Mouse (Mus musculus) heart, embryonic 13.5 days (tissue): Measurements from ENCODE around the gene Olfr1382. TPM values are rescaled to one million over a fixed set of nuclear protein-coding genes. Genes with fewer than 3 reads are reported as not detected.
"Not testable (repeated sequence)": the region's sequence is repeated elsewhere in the genome, so short reads cannot be mapped to it uniquely, and the experiment has no call there.

Source experiments
- ATAC-seq: fragments of 200-750 bp; cut with Nextera tagmentation; 2 replicates; pipeline ENCODE4 v1.8.0; 2017; ENCODE audit warnings: moderate TSS enrichment; ENCODE audit not compliant: insufficient number of reproducible peaks, low FRiP score, low TSS enrichment; ENCODE audit errors: extremely low read depth
- H3K27ac ChIP-seq: fragments of 300-500 bp; sonication (generic); replicated peaks from 2 replicates; pipeline ENCODE4 v1.5.1; 2015; ENCODE audit warnings: moderate library complexity, mild to moderate bottlenecking, inconsistent platforms
- H3K27me3 ChIP-seq: fragments of 300-500 bp; sonication (generic); replicated peaks from 2 replicates; pipeline ENCODE4 v1.6.1; 2015; ENCODE audit warnings: mild to moderate bottlenecking, inconsistent platforms
- H3K36me3 ChIP-seq: fragments of 300-500 bp; sonication (generic); 2 replicates; pipeline ENCODE4 v1.6.1; 2015; ENCODE audit warnings: mild to moderate bottlenecking, inconsistent platforms
- H3K4me1 ChIP-seq: fragments of 300-500 bp; sonication (generic); 2 replicates; pipeline ENCODE4 v1.6.1; 2015; ENCODE audit warnings: inconsistent platforms
- H3K4me2 ChIP-seq: fragments of 300-500 bp; sonication (generic); 2 replicates; pipeline ENCODE4 v1.6.1; 2015; ENCODE audit warnings: inconsistent platforms, mild to moderate bottlenecking, moderate library complexity
- H3K4me3 ChIP-seq: fragments of 300-500 bp; sonication (generic); 2 replicates; pipeline ENCODE4 v1.5.1; 2015; ENCODE audit warnings: moderate library complexity, mild to moderate bottlenecking, inconsistent platforms
- H3K9ac ChIP-seq: fragments of 300-500 bp; sonication (generic); 2 replicates; pipeline ENCODE4 v1.6.1; 2015; ENCODE audit warnings: inconsistent platforms, mild to moderate bottlenecking, moderate library complexity
- H3K9me3 ChIP-seq: fragments of 300-500 bp; sonication (generic); 2 replicates; pipeline ENCODE4 v1.6.1; 2016; ENCODE audit warnings: inconsistent platforms
- WGBS: fragments of 180-500 bp; shearing (Covaris S2); methylation state at CpG from one replicate; pipeline ENCODE4 v1.1.7; 2015; ENCODE audit warnings: mixed read lengths; 5-methylcytosine and 5-hydroxymethylcytosine counted together
- polyA plus RNA-seq: library from polyadenylated mRNA; unstranded; fragments of >200 nt; fragmentation: Nextera tagmentation; extraction: Ambion mirVana; gene quantifications from 2 replicates; pipeline ENCODE4 v1.2.1, GENCODE M21; 2015

The Olfr1382 gene
- polyA plus RNA-seq = not detected in 2 replicates

DNA sequence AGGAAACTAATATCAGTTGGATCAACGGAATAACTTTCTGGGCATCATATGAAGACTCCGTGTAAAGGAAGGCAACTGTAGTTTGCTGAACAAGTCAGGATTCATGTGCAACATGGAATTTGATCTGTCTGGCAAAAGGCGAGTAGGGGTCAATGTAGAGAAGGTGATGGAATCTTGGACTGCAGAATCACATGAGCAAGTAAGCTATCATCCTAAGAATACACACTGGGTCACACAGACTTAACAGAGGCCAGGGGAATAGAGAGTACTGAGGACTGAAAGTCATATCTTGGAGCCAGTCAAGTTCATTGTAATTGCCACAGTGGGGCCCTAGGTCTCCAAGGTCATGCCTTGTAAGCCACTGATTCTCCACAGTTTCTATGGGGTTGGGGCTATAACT, at the start of gene Olfr1382:
Gene Olfr1382 (plus strand): TSS at position 301 of the 400 bp plus-strand sequence.
- WGBS = 69% methylated on average over 3 of the region's 3 CpGs
- no peak within 1 kb of the TSS for H3K4me3 ChIP-seq
- H3K4me2 ChIP-seq = no peak within 1 kb of the TSS
- no peak within 1 kb of the TSS for H3K27ac ChIP-seq
- no peaks in the 10 kb centered on the region for H3K36me3 ChIP-seq
- H3K27me3 ChIP-seq = no peaks in the 10 kb centered on the region
- H3K9me3 ChIP-seq = no peaks in the 10 kb centered on the region
- H3K4me1 ChIP-seq = no peaks in the 10 kb centered on the region
- no peak within 1 kb of the TSS for H3K9ac ChIP-seq
- no peak for ATAC-seq

DNA sequence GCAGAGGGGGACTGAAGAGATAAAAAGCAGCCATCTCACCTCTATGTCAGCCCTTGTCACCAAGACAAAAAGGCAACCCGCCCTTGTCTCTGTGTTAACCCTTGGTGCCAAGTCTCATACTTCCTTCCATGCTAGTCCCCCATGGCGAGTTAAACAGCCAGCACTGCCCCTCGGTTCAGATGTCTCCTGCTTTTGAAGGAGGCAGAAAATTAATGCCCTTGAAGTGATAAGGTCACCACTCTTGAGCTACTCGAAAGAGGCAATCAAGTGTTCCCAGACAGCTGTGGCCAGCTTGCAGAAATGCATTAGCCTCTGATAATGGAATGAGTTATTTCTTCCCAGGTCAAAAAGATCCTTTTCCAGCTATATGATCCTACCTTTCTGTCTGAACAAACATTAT, 42.1 kb upstream of the Olfr1382 start:
- Histone ChIP-seq H3K4me2 (no peak overlapping the region), H3K9ac (no peak overlapping the region), H3K4me3 (no peak overlapping the region), H3K27me3 (no peaks in the 10 kb centered on the region), H3K9me3 (no peaks in the 10 kb centered on the region), H3K36me3 (no peaks in the 10 kb centered on the region), H3K4me1 (no peaks in the 10 kb centered on the region), H3K27ac (no peak overlapping the region)
- 39% methylated on average over 4 of the region's 4 CpGs for WGBS
- no peak for ATAC-seq

DNA sequence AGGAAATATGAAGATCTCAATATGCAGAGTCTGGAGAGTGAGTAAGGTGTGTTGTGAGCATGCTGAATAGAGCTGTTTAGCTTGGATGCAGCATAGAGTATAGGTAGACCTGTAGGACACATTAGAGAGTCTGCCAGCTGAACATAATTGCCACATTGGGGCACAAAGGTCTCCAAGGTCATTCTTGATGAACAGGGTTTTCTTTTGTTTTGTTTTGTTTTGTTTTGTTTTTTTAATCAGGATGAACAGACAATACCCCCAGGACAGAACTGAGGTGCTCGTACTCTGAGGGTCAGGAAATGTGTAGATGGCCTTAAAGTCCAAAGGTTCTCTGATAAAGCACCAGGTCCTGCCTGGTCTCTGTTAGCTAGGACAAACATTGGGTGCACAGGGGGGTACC, 39.3 kb upstream of the Olfr1382 start, which contains the start of gene Olfr1385:
Gene Olfr1385 (plus strand): TSS at position 301 of the 400 bp plus-strand sequence.
- not testable (repeated sequence) for ATAC-seq, H3K27me3 ChIP-seq, H3K4me2 ChIP-seq, H3K4me1 ChIP-seq, H3K27ac ChIP-seq, H3K4me3 ChIP-seq, H3K9me3 ChIP-seq, H3K9ac ChIP-seq, H3K36me3 ChIP-seq
- 60% methylated on average over 1 of the region's 1 CpGs for WGBS

DNA sequence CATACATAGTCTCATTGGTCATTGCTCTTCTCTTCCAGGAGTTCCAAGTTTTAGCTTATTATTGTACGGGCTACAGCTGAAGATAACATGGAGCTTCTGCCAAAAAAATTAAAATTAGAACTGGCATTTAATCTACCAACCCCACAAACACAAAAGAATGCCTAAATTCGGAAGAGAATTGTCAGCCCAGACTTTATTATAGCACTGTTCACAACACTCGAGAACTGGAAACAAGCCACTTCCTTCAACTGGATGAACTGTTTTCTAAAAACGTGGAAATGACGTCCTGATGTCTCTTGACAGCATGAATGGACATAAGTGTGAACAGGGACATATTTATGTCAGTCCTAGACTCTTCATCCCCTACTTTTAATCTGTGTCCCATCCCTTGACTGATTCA, 10.0 kb upstream of the Olfr1382 start:
- Histone ChIP-seq H3K27me3 (no peaks in the 10 kb centered on the region), H3K4me1 (no peaks in the 10 kb centered on the region), H3K9ac (no peak overlapping the region), H3K36me3 (no peaks in the 10 kb centered on the region), H3K4me3 (no peak overlapping the region), H3K27ac (no peak overlapping the region), H3K9me3 (no peaks in the 10 kb centered on the region), H3K4me2 (no peak overlapping the region)
- ATAC-seq = no peak
- whole genome bisulfite sequencing = 62% methylated on average over 5 of the region's 5 CpGs

DNA sequence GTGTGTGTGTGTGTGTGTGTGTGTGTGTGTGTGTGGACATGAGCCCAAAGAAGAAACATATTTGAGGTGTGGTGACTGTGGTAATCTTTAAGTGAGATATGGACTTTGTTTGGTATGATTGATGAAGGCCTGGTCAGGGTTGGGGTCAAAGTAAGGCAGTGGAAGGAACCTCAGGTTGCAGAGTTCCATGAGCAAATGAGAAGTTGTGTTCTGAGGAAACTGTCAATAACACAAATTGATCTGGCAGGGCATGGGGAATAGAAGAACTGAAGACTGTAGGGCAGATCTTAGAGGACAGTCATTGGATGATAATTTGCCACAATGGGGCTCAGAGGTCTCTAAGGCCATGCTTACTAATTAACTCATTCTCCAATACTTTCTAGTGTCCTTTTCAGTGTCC, 8.7 kb upstream of the Olfr1382 start, which contains the start of gene Olfr1383:
Gene Olfr1383 (plus strand): TSS at position 301 of the 400 bp plus-strand sequence.
- no peak within 1 kb of the TSS for H3K9ac ChIP-seq
- H3K4me3 ChIP-seq = no peak within 1 kb of the TSS
- H3K27me3 ChIP-seq = no peaks in the 10 kb centered on the region
- ATAC-seq = no peak
- no peak within 1 kb of the TSS for H3K4me2 ChIP-seq
- H3K9me3 ChIP-seq = no peaks in the 10 kb centered on the region
- no peaks in the 10 kb centered on the region for H3K4me1 ChIP-seq
- no peak within 1 kb of the TSS for H3K27ac ChIP-seq
- no peaks in the 10 kb centered on the region for H3K36me3 ChIP-seq

DNA sequence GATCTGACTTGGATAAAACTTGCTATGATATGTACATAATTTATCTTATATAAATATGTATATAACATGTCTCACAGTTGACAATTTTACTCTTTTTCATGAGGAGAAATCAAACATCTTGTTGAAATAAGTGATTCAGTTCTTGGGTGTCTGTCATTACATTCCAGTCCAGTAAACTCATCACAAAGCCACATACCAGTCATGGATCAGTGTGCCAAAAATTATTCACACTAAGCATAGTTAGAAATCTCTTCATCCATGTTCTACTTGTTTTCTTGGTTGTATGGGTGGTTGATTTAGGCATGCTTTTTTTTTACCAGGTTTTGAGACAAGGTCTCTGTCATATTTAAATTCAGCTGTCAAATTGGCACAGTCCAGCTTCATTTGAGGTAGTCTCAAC, 4.7 kb downstream of the Olfr1382 start:
- H3K4me2 ChIP-seq = no peak overlapping the region
- no peak overlapping the region for H3K27ac ChIP-seq
- H3K27me3 ChIP-seq = no peaks in the 10 kb centered on the region
- no peak overlapping the region for H3K9ac ChIP-seq
- ATAC-seq = no peak
- no peaks in the 10 kb centered on the region for H3K4me1 ChIP-seq
- no peaks in the 10 kb centered on the region for H3K36me3 ChIP-seq
- H3K4me3 ChIP-seq = no peak overlapping the region
- H3K9me3 ChIP-seq = no peaks in the 10 kb centered on the region

DNA sequence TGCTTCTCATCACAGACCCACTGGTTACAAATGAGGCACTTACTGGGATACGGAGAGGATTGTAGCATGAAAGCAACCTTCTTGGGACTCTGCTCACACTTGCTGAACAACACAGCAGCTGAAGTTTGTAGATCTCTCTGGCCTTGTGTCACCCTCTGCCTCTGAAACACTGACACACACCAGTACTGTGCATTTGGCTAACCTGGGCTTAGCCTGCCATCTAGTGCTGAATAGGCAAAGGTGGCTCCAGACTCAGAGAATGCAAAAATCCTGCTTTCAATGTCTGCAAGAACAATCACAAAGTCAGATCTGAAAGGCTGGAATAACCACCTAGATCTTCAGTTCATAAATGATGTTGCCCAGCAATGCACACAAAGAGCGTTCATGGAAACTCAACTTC, 8.6 kb downstream of the Olfr1382 start:
- not testable (repeated sequence) for H3K36me3 ChIP-seq, H3K4me3 ChIP-seq, H3K27ac ChIP-seq, H3K27me3 ChIP-seq, ATAC-seq, H3K4me1 ChIP-seq, H3K9ac ChIP-seq, H3K9me3 ChIP-seq, H3K4me2 ChIP-seq
- 83% methylated on average over 2 of the region's 2 CpGs for WGBS

DNA sequence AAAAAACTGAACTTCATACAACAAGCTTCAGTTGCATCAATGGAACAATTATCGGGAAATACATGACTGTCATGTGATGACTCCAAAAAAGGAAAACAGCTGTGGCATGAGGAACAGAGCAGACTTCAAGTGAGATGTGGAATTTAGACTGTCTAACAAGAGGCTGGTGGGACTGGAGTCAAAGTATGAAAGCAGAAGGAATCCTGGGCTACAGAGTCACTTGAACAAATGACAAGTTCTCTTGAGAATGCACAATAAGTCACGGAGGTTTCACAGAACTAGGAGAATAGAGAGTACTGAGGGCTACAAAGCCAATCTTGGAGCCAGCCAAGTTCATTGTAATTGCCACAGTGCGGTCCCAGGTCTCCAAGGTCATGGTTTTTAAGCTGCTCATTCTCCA, 15.1 kb downstream of the Olfr1382 start, which contains the start of gene Olfr1381:
Gene Olfr1381 (plus strand): TSS at position 301 of the 400 bp plus-strand sequence.
- ATAC-seq, H3K4me1 ChIP-seq, H3K9ac ChIP-seq, H3K36me3 ChIP-seq, H3K27me3 ChIP-seq, H3K27ac ChIP-seq, H3K9me3 ChIP-seq, H3K4me2 ChIP-seq, H3K4me3 ChIP-seq: not testable (repeated sequence)
- WGBS = 67% methylated on average over 3 of the region's 3 CpGs

DNA sequence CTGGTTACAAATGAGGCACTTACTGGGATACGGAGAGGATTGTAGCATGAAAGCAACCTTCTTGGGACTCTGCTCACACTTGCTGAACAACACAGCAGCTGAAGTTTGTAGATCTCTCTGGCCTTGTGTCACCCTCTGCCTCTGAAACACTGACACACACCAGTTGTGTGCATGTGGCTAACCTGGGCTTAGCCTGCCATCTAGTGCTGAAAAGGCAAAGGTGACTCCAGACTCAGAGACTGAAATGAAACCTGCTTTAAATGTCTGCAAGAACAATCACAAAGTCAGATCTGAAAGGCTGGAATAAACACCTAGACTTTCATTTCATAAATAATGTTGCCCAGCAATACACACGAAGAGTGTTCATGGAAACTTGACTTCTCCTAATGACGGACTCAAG, 26.0 kb downstream of the Olfr1382 start:
- not testable (repeated sequence) for H3K27me3 ChIP-seq, ATAC-seq, H3K4me2 ChIP-seq, H3K4me3 ChIP-seq, H3K9ac ChIP-seq, H3K27ac ChIP-seq, H3K4me1 ChIP-seq, H3K36me3 ChIP-seq, H3K9me3 ChIP-seq
- 60% methylated on average over 3 of the region's 3 CpGs for WGBS

DNA sequence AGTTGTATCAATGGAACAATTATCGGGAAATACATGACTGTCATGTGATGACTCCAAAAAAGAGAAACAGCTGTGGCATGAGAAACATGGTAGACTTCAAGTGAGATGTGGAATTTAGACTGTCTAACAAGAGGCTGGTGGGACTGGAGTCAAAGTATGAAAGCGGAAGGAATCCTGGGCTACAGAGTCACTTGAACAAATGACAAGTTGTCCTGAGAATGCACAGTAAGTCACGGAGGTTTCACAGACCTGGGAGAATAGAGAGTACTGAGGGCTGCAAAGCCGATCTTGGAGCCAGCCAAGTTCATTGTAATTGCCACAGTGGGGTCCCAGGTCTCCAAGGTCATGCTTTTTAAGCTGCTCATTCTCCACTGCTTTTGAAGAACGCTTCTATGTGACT, 28.5 kb downstream of the Olfr1382 start, which contains the start of gene Olfr1380:
Gene Olfr1380 (plus strand): TSS at position 301 of the 400 bp plus-strand sequence.
- ATAC-seq, H3K36me3 ChIP-seq: not testable (repeated sequence)
- 66% methylated on average over 5 of the region's 5 CpGs for WGBS

DNA sequence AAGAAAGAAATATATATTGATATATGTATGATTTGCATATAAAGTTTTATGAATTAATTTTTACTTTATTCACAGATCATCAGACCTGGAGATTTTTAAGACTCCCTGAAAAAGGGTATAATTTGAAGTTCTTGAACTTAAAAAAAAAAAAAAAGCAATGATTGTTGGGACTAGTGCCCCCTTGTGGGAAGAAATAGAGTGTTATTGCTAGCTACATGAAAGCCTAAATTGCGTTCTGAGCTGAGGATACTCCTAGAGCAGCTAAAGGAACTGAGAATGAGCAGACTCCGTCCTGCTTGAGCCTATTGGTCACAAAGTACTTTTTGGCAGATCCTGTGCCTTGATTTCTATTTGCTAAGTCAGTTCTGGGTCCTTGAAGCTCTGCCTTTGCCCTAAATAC, 47.0 kb downstream of the Olfr1382 start:
- not testable (repeated sequence) for H3K27me3 ChIP-seq, H3K9me3 ChIP-seq, H3K27ac ChIP-seq, H3K4me1 ChIP-seq, H3K4me3 ChIP-seq, H3K4me2 ChIP-seq, ATAC-seq, H3K9ac ChIP-seq, H3K36me3 ChIP-seq
- 42% methylated on average over 2 of the region's 2 CpGs for WGBS

More for the DNA sequence above, 28.5 kb downstream of the Olfr1382 start, which contains the start of gene Olfr1380:
- H3K27me3 ChIP-seq, H3K4me2 ChIP-seq, H3K9me3 ChIP-seq, H3K4me3 ChIP-seq, H3K27ac ChIP-seq, H3K4me1 ChIP-seq, H3K9ac ChIP-seq: not testable (repeated sequence)

DNA sequence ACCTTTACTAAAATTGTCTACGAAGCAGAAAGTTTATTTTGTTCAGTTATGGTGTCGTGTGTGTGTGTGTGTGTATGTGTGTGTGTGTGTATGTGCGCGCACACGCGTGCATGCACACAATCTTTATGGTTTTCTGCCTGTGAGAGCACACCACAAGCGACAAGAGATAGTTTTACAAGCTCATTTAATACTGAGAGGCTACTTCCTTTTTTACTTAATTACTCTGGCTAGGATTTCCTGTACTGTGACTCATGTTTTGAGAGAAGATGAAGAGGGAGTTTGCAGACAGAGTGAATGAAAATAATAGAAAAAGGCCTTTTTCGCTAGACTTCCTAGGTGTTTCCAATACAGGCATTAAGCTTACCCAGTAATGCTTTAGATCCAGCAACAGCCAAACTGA, 52.4 kb downstream of the Olfr1382 start:
- not testable (repeated sequence) for H3K27ac ChIP-seq, H3K9me3 ChIP-seq, H3K4me2 ChIP-seq, ATAC-seq, H3K9ac ChIP-seq, H3K27me3 ChIP-seq, H3K4me1 ChIP-seq, H3K4me3 ChIP-seq, H3K36me3 ChIP-seq
- WGBS = 75% methylated on average over 8 of the region's 8 CpGs
